Mouse (Mus musculus): ENCODE data around the gene Mapkap1. TPM values are rescaled to one million over a fixed set of nuclear protein-coding genes. Genes with fewer than 3 reads are reported as not detected.
A peak's percentile ranks its signal among the peaks of the same experiment; 100 is the strongest.

Gene Mapkap1
- total RNA-seq, 2 experiments from 2014 or later, result 42.9 to 48.7 TPM

DNA sequence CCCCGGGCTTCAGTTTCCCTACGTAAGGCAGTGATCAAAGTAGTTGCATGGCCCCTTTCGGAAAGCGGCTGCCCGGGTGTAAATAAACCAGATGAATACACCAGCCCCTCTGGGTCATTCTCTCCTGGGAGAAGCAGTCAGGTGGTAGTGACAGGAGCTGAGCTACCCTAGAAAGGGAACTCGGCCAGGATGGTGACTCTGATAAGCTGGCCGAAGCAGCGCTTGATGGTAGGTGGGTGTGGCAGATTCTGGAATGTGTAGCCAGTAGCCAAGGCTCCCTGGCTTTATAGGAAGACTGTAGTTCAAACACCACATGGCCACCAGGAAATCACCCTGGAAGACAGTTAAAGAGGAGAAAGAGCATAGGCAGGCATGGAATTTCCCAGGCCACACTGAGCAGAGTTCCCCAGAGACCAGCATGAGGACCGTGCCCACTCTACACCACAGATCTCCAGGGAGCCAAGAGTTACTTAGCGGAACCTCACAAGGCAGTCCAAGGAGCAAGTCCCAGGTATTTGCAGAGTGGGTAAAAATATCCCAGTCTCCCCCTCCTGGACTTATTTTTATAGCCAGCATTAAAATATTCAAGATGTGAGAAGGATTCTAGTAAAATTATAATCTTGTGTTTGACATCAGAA, 214.3 kb downstream of the Mapkap1 start:
- no peak for DNase-seq
- intact Hi-C loops (cut with DNase I; ENCODE audit: low total_unique reads), result no loop called here

DNA sequence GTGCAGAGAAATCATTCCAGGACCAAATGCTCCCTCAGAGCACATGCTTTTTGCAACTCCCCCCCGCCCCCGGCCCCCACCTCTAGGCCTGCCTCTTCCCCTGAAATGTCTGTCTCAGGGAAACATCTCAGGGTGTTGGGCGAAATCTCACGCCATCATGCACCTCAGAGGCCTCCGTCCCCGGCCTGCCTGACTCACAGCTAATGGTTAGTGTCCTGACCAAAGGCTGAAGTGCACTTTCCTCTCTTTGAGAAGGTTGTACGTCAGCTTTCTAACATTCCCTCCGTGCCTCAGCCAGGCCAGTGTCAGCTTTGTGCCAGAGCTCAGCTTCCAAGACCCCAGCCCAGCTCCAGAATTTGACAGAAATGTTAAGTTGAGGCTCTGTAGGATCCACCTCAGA, 214.9 kb downstream of the Mapkap1 start:
- DNase-seq, result no peak
- intact Hi-C loops (cut with DNase I; ENCODE audit: low total_unique reads), result no loop called here

DNA sequence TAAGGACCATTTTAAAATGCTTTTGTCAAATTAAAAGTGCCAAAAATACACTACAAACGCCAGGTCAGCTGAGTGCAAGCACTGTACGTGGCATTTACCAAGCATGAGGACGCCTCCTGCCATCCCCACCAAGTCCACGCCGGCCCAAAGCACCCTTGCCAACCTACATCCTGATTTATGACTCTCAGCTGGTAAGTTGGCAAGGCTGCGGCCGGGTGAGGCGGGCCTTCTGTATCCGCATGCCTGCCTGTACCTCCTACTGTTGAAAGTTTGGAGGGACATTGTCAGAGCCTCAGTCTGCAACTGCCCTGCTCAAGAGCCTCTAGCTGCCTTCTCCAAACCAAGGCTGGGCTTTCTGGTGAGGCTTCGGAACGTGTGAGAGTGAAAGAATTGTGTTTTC, 215.9 kb downstream of the Mapkap1 start:
- peak; percentile 66 for DNase-seq
- intact Hi-C loops (cut with DNase I; ENCODE audit: low total_unique reads), result no loop called here

DNA sequence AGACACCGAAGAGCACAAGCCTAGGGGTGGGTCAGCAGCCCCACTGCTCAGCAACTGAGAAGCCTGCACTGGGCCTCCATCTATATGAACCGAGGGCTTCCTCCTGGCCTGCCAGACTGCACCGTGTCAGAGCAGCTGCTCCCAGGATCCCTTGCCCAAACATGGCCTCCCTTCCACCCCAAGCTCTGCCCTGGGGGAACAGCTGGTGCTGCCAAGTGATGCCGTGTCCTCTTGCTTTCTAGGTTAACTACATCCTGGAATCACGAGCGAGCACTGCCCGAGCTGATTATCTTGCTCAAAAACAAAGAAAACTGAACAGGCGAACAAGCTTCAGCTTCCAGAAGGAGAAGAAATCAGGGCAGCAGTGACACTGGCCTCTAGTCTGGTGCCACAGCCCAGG, 216.6 kb downstream of the Mapkap1 start:
- intact Hi-C loops (cut with DNase I; ENCODE audit: low total_unique reads), result no loop called here

DNA sequence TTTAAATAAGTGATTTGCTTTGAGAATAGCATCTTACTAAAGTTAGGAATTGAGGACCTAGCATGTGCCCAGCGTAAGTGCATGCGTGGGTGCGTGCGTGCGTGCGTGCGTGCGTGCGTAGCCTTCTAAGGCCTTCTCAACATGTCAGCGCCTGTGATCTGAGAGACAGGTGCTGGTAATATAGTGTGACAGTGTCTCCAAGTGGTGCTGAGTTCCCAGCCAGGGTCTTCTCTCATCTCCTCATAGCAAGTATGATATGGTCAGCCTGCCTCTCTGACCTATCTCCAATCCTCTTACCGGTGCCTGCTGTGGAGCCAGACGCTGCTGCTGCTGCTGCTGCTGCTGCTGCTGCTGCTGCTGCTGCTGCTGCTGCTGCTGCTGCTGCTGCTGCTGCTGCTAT, 217.5 kb downstream of the Mapkap1 start:
- intact Hi-C loops (cut with DNase I; ENCODE audit: low total_unique reads), result no loop called here
- DNase-seq, result no peak

More for the DNA sequence above, 216.6 kb downstream of the Mapkap1 start:
- DNase-seq, result no peak

DNA sequence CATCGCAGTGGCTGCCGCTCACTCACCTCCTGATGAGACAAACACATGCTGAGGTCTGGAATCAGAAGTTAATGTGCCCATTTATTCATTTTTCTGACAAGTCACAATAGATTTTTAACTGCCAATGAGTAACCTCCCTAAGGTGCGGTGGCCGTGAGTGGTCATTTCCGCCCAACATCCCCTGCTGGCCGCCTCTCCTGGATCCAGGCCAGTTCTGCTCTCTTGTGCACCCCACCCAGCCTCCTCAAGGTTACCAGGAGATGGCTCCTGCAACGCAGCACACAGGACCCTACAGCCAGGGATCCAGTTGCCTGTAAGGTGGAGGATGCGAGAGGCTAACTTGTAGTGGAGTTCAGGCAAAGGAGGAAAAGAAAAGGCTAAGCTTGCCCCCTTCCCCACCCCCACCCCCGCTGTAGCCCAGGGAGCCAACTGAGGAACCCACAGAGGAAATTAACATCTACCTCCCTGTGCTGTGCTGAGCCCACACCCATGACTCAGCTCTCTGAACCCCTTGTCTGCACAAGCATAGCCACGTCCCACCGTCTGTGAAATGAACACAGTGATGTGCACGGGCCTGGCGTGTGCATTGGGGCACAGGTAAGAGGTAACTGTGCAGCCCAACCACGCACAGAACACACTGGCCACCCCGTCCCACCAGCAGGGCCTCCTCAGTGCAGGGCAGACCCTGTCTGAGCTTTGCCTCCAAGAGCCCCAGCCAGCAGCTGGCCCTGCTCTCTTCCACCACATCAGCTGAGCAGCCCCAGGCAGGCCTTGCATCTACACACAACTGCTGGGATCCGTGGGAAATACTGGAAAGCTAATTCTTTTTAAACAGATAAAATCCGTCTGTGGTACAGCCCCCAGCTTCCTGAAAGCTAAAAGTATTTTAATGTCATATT, 221.0 kb downstream of the Mapkap1 start:
- no peak for DNase-seq
- intact Hi-C loops (cut with DNase I; ENCODE audit: low total_unique reads), result no loop called here

DNA sequence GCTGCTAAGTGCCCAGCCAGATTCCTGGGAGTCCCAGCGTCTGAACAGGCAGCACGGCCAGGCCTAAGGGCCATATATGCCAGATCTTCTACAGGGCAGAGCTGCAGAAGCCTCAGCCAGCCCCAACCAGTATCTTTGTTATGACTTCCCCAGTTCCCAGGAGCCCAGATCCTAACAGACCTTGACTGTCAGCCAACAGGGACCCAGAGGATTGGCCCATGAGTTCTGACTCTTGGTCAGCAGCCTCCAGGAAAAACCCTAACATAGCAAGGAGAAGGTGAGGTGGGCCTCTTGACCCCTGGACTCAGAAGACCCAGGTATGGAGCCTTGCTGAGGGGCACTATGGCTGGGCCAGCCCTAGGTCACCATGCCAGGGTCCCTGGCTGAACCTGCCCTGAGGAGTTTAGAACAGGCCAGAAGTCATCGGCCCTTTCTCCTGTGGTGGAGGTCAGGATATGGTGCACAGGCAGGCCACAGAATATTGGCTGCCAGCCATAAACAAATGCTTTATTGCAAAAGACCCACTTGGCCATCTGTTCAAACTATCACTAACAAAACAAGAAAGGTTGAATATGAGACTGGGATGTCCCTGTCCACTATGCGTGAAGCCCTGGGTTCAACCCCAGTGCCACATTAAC, 222.5 kb downstream of the Mapkap1 start:
- intact Hi-C loops (cut with DNase I; ENCODE audit: low total_unique reads), result no loop called here

DNA sequence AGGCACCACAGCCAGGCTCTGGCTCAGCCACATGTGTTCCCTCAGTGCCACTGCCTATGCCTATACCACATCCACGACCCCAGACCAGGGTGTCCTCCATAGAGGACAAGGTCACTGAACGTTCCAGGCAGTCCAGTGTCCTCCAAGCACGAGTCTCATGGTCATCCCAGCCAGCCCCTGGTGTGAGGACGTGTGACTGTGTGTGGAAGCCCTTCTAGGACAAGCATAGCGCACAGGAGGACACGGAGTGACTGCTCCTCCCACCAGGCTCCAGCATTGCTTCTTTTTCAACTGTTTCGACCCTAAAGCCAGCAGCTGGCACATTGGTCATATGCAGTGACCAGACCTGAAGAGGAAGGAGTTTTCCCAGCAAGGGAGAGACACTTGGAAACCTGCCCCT, 223.2 kb downstream of the Mapkap1 start:
- intact Hi-C loops (cut with DNase I; ENCODE audit: low total_unique reads), result loop anchor here (10.0 kb wide), 3 partner anchors 235 to 815 kb away; no protein-coding TSS in a partner anchor
- DNase-seq, result no peak

More for the DNA sequence above, 222.5 kb downstream of the Mapkap1 start:
- no peak for DNase-seq

DNA sequence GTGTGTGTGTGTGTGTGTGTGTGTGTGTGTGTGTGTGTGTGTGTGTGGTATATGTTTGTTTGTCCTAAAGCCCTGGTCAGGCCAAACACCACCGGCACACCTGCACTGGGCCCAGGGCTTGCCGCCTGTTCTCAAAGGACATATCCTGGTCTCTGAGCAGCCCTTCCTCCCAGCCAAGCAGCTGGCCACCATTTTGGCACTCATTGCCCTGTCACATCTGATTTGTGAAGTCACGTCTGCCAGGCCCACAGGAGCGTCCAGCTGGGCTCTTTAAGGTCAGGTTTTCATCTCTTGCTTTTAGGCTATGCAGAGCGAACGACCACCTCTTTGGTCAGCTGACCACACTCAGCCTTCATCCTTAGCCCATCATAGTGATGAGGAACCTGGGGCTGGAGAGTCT, 223.9 kb downstream of the Mapkap1 start:
- DNase-seq, result peak; percentile 38
- intact Hi-C loops (cut with DNase I; ENCODE audit: low total_unique reads), result loop anchor here (10.0 kb wide), 3 partner anchors 236 to 816 kb away; no protein-coding TSS in a partner anchor

DNA sequence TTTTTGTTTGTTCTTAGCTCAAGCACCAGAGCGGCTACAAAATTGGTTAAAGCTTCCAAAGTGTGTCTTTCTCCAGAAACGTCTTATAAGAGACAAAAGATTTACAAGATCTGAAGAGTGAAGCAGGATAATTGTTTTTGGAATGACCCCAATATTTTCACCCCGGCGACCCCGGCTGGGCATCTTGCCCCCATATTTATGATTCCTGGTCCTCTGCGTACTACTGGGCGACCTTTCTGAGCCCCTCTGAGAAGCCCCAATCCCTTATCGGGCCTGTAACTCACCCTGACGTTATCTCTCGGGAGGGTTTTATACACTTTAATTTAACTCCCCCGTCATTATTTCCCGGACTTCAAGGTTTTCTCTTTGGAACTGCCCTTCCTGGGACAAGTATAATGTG, 225.5 kb downstream of the Mapkap1 start:
- intact Hi-C loops (cut with DNase I; ENCODE audit: low total_unique reads), result loop anchor here (10.0 kb wide), 3 partner anchors 237 to 817 kb away; no protein-coding TSS in a partner anchor

DNA sequence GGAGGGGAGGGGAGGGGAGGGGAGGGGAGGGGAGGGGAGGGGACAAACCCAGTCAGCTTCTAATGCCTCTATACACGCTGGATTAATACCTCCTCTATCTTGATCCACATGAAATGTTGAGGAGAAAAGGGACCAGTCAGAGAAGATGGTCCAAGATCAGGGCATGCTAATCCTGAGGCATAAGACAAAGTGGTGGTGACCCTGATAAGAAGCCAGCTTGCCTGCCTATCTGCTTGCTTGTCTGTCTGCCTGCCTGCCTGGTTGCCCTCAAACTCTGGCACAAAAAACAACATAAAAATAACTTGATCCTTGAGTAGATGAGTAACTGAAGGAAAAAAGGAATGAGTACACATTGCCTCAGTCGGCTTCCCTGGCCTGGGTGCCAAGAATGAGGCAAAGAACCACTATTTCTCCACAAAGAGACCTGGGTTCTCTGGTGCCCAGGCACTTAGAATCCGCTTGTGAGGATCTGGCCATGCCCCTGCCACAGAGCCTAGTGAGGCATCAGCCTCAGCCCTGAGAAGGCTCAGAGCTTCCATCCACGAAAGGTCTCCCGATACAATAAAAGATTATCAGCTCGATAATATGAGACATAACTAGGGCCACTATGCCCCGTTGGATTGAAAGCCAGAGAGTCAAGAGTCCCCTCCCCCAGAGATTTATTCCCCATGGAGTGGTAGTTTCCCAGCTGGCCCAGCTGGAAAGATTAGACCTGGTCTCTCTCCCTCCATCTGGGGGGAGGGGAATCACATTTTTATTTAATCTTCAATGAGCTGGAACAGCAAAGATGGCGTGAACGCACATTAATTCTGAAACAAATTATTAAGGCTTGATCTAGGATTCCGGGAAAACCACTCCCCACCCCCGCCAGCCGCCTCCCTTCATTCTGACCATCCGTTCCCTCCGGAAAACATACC, 228.9 kb downstream of the Mapkap1 start:
- intact Hi-C loops (cut with DNase I; ENCODE audit: low total_unique reads), result loop anchor here (10.0 kb wide), 3 partner anchors 241 to 821 kb away; no protein-coding TSS in a partner anchor
- DNase-seq, result no peak

More for the DNA sequence above, 225.5 kb downstream of the Mapkap1 start:
- DNase-seq, result no peak

DNA sequence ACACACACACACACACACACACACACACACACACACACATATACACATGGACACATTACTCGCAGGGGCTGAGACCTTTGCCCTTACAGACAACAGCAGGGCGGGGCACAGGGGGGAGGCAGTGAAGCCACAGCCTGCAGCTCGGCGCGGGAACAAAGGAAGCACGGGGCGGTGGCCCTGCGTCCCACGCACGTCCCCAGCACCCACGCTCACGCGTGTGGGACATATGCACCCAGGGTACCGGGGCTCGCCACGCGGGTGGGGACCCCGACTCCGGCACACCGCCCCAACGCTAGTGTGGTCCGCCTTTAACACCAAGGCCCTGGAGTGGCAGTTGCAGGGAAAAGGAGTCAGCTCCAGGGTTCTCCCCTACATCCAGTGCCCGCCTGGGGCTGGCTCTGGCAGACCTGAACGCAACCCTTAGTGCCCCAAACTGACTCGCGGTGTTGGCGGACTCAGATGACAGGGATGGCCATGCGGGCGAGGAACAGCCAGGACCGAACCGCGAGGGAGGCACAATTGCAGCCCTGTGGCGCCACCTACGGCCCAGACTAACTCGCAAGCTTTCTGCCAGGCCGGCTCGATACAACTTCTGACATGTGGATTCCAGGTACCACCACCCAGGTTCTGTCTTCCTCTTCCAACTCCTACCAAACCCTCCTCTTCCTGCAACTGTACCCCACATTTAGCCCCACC, 232.5 kb downstream of the Mapkap1 start:
- intact Hi-C loops (cut with DNase I; ENCODE audit: low total_unique reads), result loop anchor here (10.0 kb wide), 3 partner anchors 244 to 824 kb away; no protein-coding TSS in a partner anchor
- DNase-seq, result peak; percentile 89

DNA sequence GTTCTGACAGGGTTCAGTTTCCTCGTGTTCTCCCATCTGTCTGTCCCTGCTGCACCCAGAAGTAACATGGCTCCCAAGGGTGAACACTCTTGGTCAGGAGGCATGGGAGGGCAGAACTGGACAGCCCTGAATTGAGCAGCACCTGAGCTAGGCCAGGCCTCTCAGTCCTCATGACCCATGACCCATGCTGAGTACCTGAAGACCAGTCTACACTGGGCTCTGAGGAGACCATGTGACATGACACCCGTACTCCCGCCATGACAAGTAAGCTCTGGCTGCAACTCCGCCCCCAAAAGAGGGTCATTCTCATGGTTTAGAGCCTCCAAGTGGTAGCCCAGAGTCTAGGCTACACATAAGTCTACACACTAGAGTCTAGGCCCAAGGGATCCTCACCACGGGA, 233.2 kb downstream of the Mapkap1 start:
- intact Hi-C loops (cut with DNase I; ENCODE audit: low total_unique reads), result loop anchor here (10.0 kb wide), 3 partner anchors 245 to 825 kb away; no protein-coding TSS in a partner anchor
- DNase-seq, result no peak

DNA sequence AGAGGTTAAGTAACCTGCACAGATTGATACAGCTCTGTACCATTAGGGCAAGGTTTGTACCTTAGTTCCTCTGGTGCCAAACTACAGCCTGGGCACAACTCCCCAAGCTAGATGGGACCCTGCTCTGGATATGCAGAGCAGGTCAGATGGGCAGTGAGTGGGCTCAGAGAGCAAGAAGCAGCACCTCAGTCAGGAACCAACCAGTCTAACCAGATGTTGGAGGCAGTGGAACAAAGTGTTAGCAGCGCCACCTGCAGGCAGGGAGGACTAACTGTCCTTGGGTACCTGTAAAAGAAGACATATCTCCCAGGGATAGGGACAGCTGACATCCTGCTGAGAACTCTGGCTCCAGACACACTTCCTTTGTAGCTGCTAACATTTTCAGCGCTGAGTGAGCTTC, 235.8 kb downstream of the Mapkap1 start:
- intact Hi-C loops (cut with DNase I; ENCODE audit: low total_unique reads), result no loop called here
- no peak for DNase-seq

DNA sequence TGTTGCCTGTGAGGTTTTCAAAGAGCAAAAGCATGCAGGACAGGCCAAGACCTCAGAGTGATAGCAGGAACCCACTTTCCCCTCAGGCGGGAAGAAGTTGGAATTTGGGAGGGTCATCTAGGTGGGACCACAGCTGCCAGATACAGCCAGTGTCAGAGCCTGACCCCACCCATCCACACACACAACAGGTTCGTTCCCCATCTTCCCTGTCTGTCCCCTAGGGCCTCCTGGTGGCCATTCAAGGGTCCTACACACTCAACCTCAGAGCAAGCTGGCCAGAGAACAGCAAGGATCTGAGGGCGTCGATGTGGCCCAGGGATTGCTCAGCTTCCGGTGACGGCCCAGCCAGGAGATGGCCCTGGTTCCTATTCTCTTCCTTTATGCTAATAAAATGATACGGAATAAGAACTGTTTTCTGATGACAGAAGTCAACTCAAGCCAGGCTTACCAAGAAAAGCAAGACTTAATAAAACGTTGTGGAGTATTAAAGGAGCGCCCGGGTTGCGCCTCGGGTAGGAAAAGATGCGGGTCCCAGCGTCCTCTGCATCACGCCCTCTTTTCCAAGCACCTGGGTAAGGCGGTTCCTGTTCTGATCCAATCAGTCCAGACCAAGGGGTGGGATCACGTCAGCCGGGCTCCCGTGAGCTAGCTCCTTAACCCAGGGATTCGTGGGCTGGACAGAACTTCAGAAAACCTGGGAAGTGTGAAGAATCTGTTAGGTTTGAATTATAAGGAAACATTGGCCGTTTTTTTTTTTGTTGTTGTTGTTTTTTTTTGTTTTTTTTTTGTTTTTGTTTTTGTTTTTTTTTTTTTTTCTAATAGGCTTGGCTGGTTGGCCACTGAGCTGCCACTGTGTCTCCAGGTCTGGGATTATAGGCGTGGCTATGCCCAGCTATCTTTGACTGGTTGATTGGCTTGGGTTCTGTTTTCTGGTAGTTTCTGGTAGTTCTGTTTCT, 238.3 kb downstream of the Mapkap1 start:
- intact Hi-C loops (cut with DNase I; ENCODE audit: low total_unique reads), result no loop called here

DNA sequence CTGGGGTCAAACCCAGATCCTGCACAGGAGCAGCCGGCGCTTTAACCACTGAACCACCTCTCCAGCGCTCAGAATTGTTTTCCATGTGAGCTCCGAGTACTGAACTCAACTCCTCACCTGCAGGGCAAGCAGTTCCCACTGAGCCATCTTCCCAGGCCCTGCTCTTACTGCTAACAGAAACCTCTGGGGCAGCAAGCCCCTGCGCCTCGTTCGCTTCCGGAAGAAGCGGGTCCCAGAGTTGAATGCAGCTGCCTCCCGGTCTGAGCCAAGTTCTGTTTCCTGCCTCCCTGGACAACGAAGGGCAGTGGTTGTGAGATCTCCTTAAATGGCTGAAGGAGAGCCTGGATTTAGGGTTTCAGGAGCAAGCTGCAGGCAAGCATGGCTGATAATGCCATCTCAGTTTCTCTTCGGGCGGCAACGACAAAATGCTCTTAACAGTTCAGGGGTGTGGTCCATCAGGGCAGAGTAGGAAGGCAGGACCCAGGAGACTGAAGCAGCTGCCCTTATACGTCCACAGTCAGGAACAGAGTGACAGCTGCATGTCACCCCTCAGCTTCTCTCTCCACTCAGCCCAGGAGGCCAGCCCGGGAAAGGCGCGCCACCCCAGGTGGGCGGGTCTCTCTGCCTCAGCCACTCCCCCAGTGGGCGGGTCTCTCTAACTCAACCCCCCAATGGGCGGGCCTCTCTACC, 239.4 kb downstream of the Mapkap1 start:
- DNase-seq, result peak; percentile 68
- intact Hi-C loops (cut with DNase I; ENCODE audit: low total_unique reads), result no loop called here

More for the DNA sequence above, 238.3 kb downstream of the Mapkap1 start:
- no peak for DNase-seq

DNA sequence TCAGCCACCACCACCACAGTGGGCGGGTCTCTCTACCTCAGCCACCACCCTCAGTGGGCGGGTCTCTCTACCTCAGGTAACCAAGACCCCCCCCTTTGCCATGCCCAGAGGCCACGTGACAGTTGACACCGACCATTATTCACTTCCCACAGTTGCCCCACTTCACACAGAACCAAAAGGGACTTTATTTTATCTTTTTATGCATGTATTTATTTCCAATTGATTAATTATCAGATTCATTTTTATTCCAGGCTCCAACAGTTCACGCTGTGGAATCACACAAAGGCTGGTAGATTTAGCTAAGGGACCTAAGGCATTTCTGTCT, 239.9 kb downstream of the Mapkap1 start:
- intact Hi-C loops (cut with DNase I; ENCODE audit: low total_unique reads), result no loop called here
- DNase-seq, result no peak

All from gastrocnemius, postnatal 14 days (tissue).